Comparison of ENCODE assay signal across 18 mouse cellular contexts in the genomic region with DNA sequence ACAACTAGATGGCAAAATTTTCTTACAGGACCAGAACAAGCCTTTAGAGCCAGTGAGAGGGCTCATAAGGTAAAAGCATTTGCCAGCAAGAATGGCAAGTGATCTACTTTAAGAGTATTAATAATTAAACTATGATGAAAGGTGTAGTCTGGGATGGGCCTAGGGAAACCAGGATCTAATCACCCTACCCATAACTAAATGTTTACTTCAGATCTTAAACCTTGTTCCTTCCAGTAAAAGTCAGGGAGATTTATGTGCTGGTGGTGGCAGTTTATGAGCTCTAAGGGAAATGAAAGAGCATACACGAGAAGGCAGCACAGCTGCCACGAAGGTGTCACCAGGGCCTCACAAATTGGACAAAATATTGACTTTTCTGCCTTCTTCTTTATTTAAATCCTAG.
"Had no signal": no experiment of that assay in that cellular context is flagged by ENCODE, and none has a peak within 500 bp of the region (broad histone marks: within the 10 kb centered on the region; RNA-seq: fewer than 3 reads in every experiment).

No protein-coding gene starts in this region.

- H3K36me3 ChIP-seq: limb, embryonic 10.5 days; limb, embryonic 13.5 days; midbrain, embryonic 10.5 days; midbrain, embryonic 13.5 days had no signal

- H3K27ac ChIP-seq: layer of hippocampus, adult 2 months; limb, embryonic 10.5 days; limb, embryonic 13.5 days; liver, embryonic 14.5 days; midbrain, embryonic 10.5 days; midbrain, embryonic 13.5 days had no signal

- ATAC-seq: liver, postnatal 0 days; lung, postnatal 0 days; midbrain, embryonic 13.5 days had no signal

- H3K27me3 ChIP-seq: limb, embryonic 13.5 days; megakaryocyte, embryonic 14.5 days; midbrain, embryonic 13.5 days had no signal

- H3K4me3 ChIP-seq: layer of hippocampus, adult 2 months; limb, embryonic 10.5 days; limb, embryonic 13.5 days; megakaryocyte, embryonic 14.5 days; midbrain, embryonic 10.5 days; midbrain, embryonic 13.5 days had no signal

- H3K4me1 ChIP-seq: midbrain, embryonic 10.5 days; midbrain, embryonic 13.5 days had no signal

- H3K4me2 ChIP-seq: limb, embryonic 13.5 days; liver, embryonic 11.5 days; lung, embryonic 14.5 days; midbrain, embryonic 13.5 days had no signal

- H3K9me3 ChIP-seq: limb, embryonic 10.5 days; limb, embryonic 13.5 days; megakaryocyte, embryonic 14.5 days; midbrain, embryonic 10.5 days; midbrain, embryonic 13.5 days had no signal

- H3K9ac ChIP-seq: limb, embryonic 13.5 days; liver, embryonic 14.5 days; liver, postnatal 0 days; lung, embryonic 14.5 days; midbrain, embryonic 13.5 days had no signal

- DNase-seq: kidney, adult 8-10 months; kidney, postnatal 14 days; kidney, postnatal 4 days; layer of hippocampus, adult 9-11 months; liver, postnatal 0 days; lung, embryonic 14.5 days; lung, postnatal 36 days; thymus, adult 18-20 months; thymus, postnatal 36 days had no signal
